Mouse (Mus musculus): Measurements from ENCODE around the gene Wdr81. TPM values are rescaled to one million over a fixed set of nuclear protein-coding genes. Genes with fewer than 3 reads are reported as not detected.

The Wdr81 gene
- polyA plus RNA-seq, 1 experiment from 2014 or later = 3.7 TPM

GRCm38 (mm10) chr11:75441601-75442000, 12.9 kb downstream of the Wdr81 start:
- Histone ChIP-seq H3K9ac (ENCODE audit: low read length) (no peak overlapping the region), H3K4me3 (ENCODE audit: control insufficient read depth in 1 of 2, insufficient read depth in 1 of 2, low read depth in 1 of 2, low read length in 2 of 2) (no peak overlapping the region), H3K9me3 (ENCODE audit: control insufficient read depth, low read length) (no peaks in the 10 kb centered on the region), H3K4me1 (ENCODE audit: control insufficient read depth in 2 of 2, insufficient read depth in 2 of 2, low read length in 2 of 2) (peaks cover 0 to 3% of the 10 kb centered on the region in 2 experiments; a peak in 1 of 4 replicates), H3K4me2 (ENCODE audit: low read length) (no peak overlapping the region), H3K36me3 (ENCODE audit: control insufficient read depth, insufficient read depth, low read length) (peaks cover 49% of the 10 kb centered on the region), H3K27ac (replicated peaks in 1 of 2; ENCODE audit: control insufficient read depth in 1 of 2, insufficient read depth in 1 of 2, low read depth in 2 of 2, low read length in 2 of 2) (no peak overlapping the region), H3K27me3 (ENCODE audit: control insufficient read depth, insufficient read depth, low read length) (no peaks in the 10 kb centered on the region)
- ATAC-seq (ENCODE audit: insufficient number of reproducible peaks, insufficient read depth, low FRiP score, low read depth) = no peak
- 88% methylated on average over 16 of the region's 16 CpGs for WGBS

DNA sequence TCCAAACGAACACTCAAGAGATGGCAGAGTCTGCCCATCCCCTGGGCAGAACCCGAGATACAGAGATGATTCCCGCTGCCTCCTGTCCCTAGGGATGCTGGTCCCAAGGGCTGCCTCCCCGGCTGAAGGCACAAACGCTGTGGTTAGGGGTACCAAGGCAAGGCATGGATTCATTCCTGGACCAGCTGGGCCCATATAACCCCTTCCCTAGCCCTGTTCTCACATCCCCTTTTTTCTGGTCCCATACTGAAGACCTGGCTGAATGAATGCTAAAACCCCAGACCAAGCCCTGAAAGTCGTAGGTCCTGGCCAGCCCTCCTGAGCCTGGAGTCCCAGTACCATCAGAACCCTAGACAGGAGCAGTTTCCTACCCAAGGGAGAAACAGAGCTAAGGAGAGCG, 13.5 kb downstream of the Wdr81 start:
- no peak for ATAC-seq (ENCODE audit: insufficient number of reproducible peaks, insufficient read depth, low FRiP score, low read depth)
- Histone ChIP-seq H3K9ac (ENCODE audit: low read length) (no peak overlapping the region), H3K27me3 (ENCODE audit: control insufficient read depth, insufficient read depth, low read length) (no peaks in the 10 kb centered on the region), H3K9me3 (ENCODE audit: control insufficient read depth, low read length) (no peaks in the 10 kb centered on the region), H3K27ac (replicated peaks in 1 of 2; ENCODE audit: control insufficient read depth in 1 of 2, insufficient read depth in 1 of 2, low read depth in 2 of 2, low read length in 2 of 2) (no peak overlapping the region), H3K4me1 (ENCODE audit: control insufficient read depth in 2 of 2, insufficient read depth in 2 of 2, low read length in 2 of 2) (peaks cover 0 to 3% of the 10 kb centered on the region in 2 experiments; a peak in 1 of 4 replicates), H3K4me3 (ENCODE audit: control insufficient read depth in 1 of 2, insufficient read depth in 1 of 2, low read depth in 1 of 2, low read length in 2 of 2) (no peak overlapping the region), H3K4me2 (ENCODE audit: low read length) (no peak overlapping the region), H3K36me3 (ENCODE audit: control insufficient read depth, insufficient read depth, low read length) (peaks cover 48% of the 10 kb centered on the region)
- 81% methylated on average over 7 of the region's 7 CpGs for WGBS

GRCm38 (mm10) chr11:75439951-75440350, 14.6 kb downstream of the Wdr81 start:
- Histone ChIP-seq H3K4me3 (ENCODE audit: control insufficient read depth in 1 of 2, insufficient read depth in 1 of 2, low read depth in 1 of 2, low read length in 2 of 2) (no peak overlapping the region), H3K36me3 (ENCODE audit: control insufficient read depth, insufficient read depth, low read length) (peaks cover 40% of the 10 kb centered on the region), H3K4me1 (ENCODE audit: control insufficient read depth in 2 of 2, insufficient read depth in 2 of 2, low read length in 2 of 2) (peaks cover 0 to 3% of the 10 kb centered on the region in 2 experiments; a peak in 1 of 4 replicates), H3K9me3 (ENCODE audit: control insufficient read depth, low read length) (no peaks in the 10 kb centered on the region), H3K27me3 (ENCODE audit: control insufficient read depth, insufficient read depth, low read length) (no peaks in the 10 kb centered on the region), H3K9ac (ENCODE audit: low read length) (no peak overlapping the region), H3K4me2 (ENCODE audit: low read length) (no peak overlapping the region), H3K27ac (replicated peaks in 1 of 2; ENCODE audit: control insufficient read depth in 1 of 2, insufficient read depth in 1 of 2, low read depth in 2 of 2, low read length in 2 of 2) (no peak overlapping the region)
- WGBS = 75% methylated on average over 3 of the region's 3 CpGs
- no peak for ATAC-seq (ENCODE audit: insufficient number of reproducible peaks, insufficient read depth, low FRiP score, low read depth)

GRCm38 (mm10) chr11:75439363-75439762, 15.2 kb downstream of the Wdr81 start, which contains the start of gene Serpinf2:
TSS of gene Serpinf2 (minus strand) at chr11:75439591.
- Histone ChIP-seq H3K4me2 (ENCODE audit: low read length) (no peak within 1 kb of the TSS), H3K27me3 (ENCODE audit: control insufficient read depth, insufficient read depth, low read length) (no peaks in the 10 kb centered on the region), H3K4me1 (ENCODE audit: control insufficient read depth in 2 of 2, insufficient read depth in 2 of 2, low read length in 2 of 2) (peaks cover 0 to 3% of the 10 kb centered on the region in 2 experiments; a peak in 1 of 4 replicates), H3K36me3 (ENCODE audit: control insufficient read depth, insufficient read depth, low read length) (peaks cover 34% of the 10 kb centered on the region), H3K9me3 (ENCODE audit: control insufficient read depth, low read length) (peaks cover 3% of the 10 kb centered on the region; the same call in 1 of the 2 replicates), H3K4me3 (ENCODE audit: control insufficient read depth in 1 of 2, insufficient read depth in 1 of 2, low read depth in 1 of 2, low read length in 2 of 2) (no peak within 1 kb of the TSS), H3K27ac (replicated peaks in 1 of 2; ENCODE audit: control insufficient read depth in 1 of 2, insufficient read depth in 1 of 2, low read depth in 2 of 2, low read length in 2 of 2) (no peak within 1 kb of the TSS), H3K9ac (ENCODE audit: low read length) (no peak within 1 kb of the TSS)
- WGBS = 87% methylated on average over 6 of the region's 6 CpGs
- no peak for ATAC-seq (ENCODE audit: insufficient number of reproducible peaks, insufficient read depth, low FRiP score, low read depth)

DNA sequence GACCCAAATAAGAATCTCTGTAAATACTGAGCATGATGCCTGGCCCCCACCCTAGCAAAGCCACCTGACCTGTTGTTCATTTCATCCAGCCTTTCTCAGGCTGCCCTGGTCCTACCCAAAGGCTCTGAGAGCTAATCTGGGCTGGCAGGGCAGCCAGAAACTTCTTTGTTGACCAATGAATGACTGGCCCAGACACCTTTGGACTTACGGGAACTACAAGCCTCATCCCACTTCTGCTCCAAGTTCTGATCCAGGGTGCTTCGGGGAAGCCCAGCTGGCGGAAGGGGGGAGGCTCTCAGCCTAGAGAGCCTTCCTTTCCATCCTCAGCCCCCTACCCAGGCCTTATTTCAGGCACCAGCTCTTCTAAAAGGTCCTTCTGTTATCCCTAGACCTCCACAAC, 15.7 kb downstream of the Wdr81 start:
- no peak for ATAC-seq (ENCODE audit: insufficient number of reproducible peaks, insufficient read depth, low FRiP score, low read depth)
- peaks cover 28% of the 10 kb centered on the region for H3K36me3 ChIP-seq (ENCODE audit: control insufficient read depth, insufficient read depth, low read length)
- no peak overlapping the region for H3K9ac ChIP-seq (ENCODE audit: low read length)
- H3K4me2 ChIP-seq (ENCODE audit: low read length) = no peak overlapping the region
- peaks cover 6% of the 10 kb centered on the region; the same call in 1 of the 2 replicates for H3K9me3 ChIP-seq (ENCODE audit: control insufficient read depth, low read length)
- no peak overlapping the region for H3K27ac ChIP-seq (replicated peaks in 1 of 2; ENCODE audit: control insufficient read depth in 1 of 2, insufficient read depth in 1 of 2, low read depth in 2 of 2, low read length in 2 of 2)
- H3K4me1 ChIP-seq (ENCODE audit: control insufficient read depth in 2 of 2, insufficient read depth in 2 of 2, low read length in 2 of 2) = peaks cover 0 to 3% of the 10 kb centered on the region in 2 experiments; a peak in 1 of 4 replicates
- WGBS = 86% methylated on average over 3 of the region's 3 CpGs
- no peak overlapping the region for H3K4me3 ChIP-seq (ENCODE audit: control insufficient read depth in 1 of 2, insufficient read depth in 1 of 2, low read depth in 1 of 2, low read length in 2 of 2)
- H3K27me3 ChIP-seq (ENCODE audit: control insufficient read depth, insufficient read depth, low read length) = no peaks in the 10 kb centered on the region

GRCm38 (mm10) chr11:75438194-75438593, 16.3 kb downstream of the Wdr81 start:
- no peak overlapping the region for H3K9ac ChIP-seq (ENCODE audit: low read length)
- H3K9me3 ChIP-seq (ENCODE audit: control insufficient read depth, low read length) = peaks cover 6% of the 10 kb centered on the region; the same call in 1 of the 2 replicates
- no peaks in the 10 kb centered on the region for H3K27me3 ChIP-seq (ENCODE audit: control insufficient read depth, insufficient read depth, low read length)
- no peak overlapping the region for H3K27ac ChIP-seq (replicated peaks in 1 of 2; ENCODE audit: control insufficient read depth in 1 of 2, insufficient read depth in 1 of 2, low read depth in 2 of 2, low read length in 2 of 2)
- peaks cover 0 to 3% of the 10 kb centered on the region in 2 experiments; a peak in 1 of 4 replicates for H3K4me1 ChIP-seq (ENCODE audit: control insufficient read depth in 2 of 2, insufficient read depth in 2 of 2, low read length in 2 of 2)
- H3K36me3 ChIP-seq (ENCODE audit: control insufficient read depth, insufficient read depth, low read length) = peaks cover 25% of the 10 kb centered on the region
- ATAC-seq (ENCODE audit: insufficient number of reproducible peaks, insufficient read depth, low FRiP score, low read depth) = no peak
- no peak overlapping the region for H3K4me2 ChIP-seq (ENCODE audit: low read length)
- no peak overlapping the region for H3K4me3 ChIP-seq (ENCODE audit: control insufficient read depth in 1 of 2, insufficient read depth in 1 of 2, low read depth in 1 of 2, low read length in 2 of 2)
- 69% methylated on average over 13 of the region's 13 CpGs for WGBS

- Histone ChIP-seq H3K4me2 (ENCODE audit: low read length) (no peak overlapping the region), H3K27ac (replicated peaks in 1 of 2; ENCODE audit: control insufficient read depth in 1 of 2, insufficient read depth in 1 of 2, low read depth in 2 of 2, low read length in 2 of 2) (no peak overlapping the region), H3K9me3 (ENCODE audit: control insufficient read depth, low read length) (peaks cover 6% of the 10 kb centered on the region; the same call in 1 of the 2 replicates), H3K36me3 (ENCODE audit: control insufficient read depth, insufficient read depth, low read length) (no peaks in the 10 kb centered on the region), H3K4me3 (ENCODE audit: control insufficient read depth in 1 of 2, insufficient read depth in 1 of 2, low read depth in 1 of 2, low read length in 2 of 2) (no peak overlapping the region), H3K27me3 (ENCODE audit: control insufficient read depth, insufficient read depth, low read length) (no peaks in the 10 kb centered on the region), H3K4me1 (ENCODE audit: control insufficient read depth in 2 of 2, insufficient read depth in 2 of 2, low read length in 2 of 2) (peaks cover 0 to 3% of the 10 kb centered on the region in 2 experiments; a peak in 1 of 4 replicates), H3K9ac (ENCODE audit: low read length) (no peak overlapping the region)
- ATAC-seq (ENCODE audit: insufficient number of reproducible peaks, insufficient read depth, low FRiP score, low read depth) = no peak
- 83% methylated on average over 5 of the region's 5 CpGs for WGBS
These were observed 20.4 kb downstream of the Wdr81 start for GRCm38 (mm10) chr11:75434138-75434537.

DNA sequence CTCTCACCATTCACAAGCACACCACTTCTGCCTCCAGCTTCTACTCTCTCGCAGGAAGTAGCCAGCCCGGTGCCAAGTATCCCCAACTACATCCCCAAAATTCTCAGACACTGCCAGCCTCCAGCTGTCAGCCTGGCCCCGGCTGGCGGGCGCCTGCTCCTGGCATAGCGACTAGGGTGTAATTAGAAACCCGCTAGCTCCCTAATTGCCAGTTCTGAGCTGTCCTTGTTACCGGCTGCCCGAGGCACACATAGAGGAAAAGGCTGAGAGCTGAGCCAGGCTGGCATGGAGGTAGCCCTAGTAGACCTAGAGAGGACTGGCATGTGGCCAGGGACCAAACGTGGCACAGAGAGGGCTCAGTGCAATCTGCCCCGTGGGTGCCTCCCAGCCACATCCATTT, 23.2 kb downstream of the Wdr81 start:
- WGBS = 79% methylated on average over 11 of the region's 11 CpGs
- Histone ChIP-seq H3K27ac (replicated peaks in 1 of 2; ENCODE audit: control insufficient read depth in 1 of 2, insufficient read depth in 1 of 2, low read depth in 2 of 2, low read length in 2 of 2) (no peak overlapping the region), H3K4me2 (ENCODE audit: low read length) (no peak overlapping the region), H3K4me3 (ENCODE audit: control insufficient read depth in 1 of 2, insufficient read depth in 1 of 2, low read depth in 1 of 2, low read length in 2 of 2) (no peak overlapping the region), H3K36me3 (ENCODE audit: control insufficient read depth, insufficient read depth, low read length) (no peaks in the 10 kb centered on the region), H3K4me1 (ENCODE audit: control insufficient read depth in 2 of 2, insufficient read depth in 2 of 2, low read length in 2 of 2) (no peaks in the 10 kb centered on the region), H3K27me3 (ENCODE audit: control insufficient read depth, insufficient read depth, low read length) (no peaks in the 10 kb centered on the region), H3K9ac (ENCODE audit: low read length) (no peak overlapping the region), H3K9me3 (ENCODE audit: control insufficient read depth, low read length) (peaks cover 6% of the 10 kb centered on the region; the same call in 1 of the 2 replicates)
- ATAC-seq (ENCODE audit: insufficient number of reproducible peaks, insufficient read depth, low FRiP score, low read depth) = no peak

All from heart, embryonic 14.5 days (tissue).